Mouse (Mus musculus) cerebellum, adult 8-10 months (tissue): ENCODE results near the gene Fam129b.

Experiments used
- DNase-seq: peaks from one replicate; pipeline ENCODE4 v3.0.0; 2022

The Fam129b gene

DNA sequence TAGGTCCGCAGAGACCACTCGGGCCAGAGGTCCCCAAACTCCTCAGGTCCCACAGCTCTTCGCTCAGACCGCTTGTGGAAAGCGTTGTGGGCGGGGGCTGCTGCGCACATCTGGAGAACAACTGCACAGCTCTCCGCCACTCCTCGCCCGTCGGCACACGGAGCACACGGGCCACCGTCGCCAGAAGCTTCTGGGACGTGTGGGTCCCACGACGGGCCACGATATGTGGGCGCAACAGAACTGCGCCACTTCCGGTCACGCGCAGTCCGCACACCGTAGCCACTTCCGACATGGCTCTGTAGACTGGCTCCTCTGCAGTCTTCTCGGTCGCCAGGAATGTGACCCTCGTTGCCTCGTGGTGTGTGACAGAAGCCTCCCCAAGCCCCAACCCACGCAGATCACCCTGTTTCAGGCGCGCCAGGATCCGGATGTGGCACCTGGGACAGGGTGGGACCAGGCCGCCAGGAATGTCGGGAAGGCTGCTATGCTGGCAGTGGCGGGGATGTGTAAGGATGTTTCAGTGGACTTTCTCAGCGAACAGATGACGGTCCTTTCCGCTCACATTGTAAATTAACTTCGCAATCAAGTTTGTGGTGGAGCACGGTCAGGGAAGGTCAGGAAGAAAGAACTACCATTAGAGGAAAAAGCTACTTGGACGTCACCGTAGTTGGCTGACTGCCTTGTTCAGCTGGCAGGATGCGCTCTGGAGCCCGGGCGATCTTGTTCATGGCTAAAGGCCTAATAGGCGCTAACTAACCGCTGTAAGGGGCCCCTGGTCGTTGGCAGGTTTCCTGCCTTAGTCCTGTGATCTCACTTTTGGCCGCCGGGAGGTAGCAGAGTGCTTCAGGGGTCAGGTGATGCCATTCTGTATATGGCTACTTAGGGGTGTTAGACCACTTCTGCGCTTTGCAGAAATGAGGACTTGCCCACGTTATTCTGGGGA is 91.0 kb downstream of the Fam129b start:
- DNase-seq: peak; percentile 85

DNA sequence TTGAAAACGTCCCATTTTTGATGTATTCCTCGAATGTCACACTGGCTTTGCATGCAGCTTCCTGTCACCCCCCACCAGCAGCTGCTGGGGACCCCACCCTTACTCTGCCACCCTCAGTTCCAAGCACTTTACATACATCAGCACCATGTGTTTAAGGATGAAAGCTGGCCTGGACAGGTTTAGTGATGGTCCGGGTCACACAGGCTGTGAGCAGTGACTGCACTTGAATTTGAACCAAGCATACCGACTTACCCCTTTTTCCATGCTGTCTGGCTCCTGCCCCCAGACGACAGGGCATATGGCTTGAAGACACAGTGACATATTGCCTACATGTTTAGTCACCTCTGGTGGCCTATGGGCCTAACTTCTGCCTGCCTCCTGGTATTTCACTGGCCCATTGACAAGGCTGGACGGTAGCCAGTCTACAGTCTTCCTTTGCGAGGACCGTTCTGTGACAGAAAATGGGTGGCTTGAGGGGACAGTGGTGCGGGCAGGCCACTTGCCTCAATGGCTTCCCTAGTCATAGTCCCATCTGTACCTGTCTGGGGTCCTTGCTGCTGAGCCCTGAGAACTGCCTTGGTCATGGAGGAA is 92.2 kb downstream of the Fam129b start:
- DNase-seq: no peak

DNA sequence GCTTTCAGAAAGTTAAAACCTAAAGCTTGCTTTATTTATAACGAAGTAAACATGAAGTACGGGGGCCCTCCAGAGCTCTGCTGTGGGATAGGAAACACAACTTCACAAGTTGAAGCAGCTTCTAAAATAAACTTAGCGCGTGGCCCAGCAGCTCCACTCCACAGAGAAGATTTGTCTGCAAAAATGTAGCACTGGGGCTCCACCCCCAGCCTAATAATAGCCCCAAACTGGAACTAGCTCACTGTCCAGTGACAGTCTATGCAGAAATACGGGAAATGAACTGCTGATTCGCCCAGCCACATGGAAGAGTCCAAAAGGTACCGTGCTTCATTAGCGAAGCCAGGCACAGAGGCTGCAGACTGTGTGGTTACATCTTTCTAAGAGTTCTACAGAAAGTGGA is 93.4 kb downstream of the Fam129b start:
- no peak for DNase-seq

DNA sequence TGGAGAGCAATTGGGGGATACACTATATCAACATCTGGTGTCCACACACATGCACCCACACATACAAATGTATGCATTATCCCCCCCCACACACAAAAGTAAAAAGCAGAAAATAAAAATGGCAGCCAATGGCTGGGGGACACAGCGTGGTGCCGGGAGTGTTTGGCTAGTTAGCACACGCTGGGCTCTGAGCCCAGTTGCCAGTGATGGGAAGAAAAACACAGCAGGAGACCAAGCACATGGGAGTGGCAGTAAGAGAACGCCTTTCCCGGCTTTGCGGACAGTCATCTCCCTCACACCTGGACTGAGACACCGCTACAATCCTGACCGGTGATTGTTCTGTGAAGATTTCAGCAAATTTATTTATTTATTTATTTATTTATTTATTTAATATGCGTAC is 95.3 kb downstream of the Fam129b start:
- DNase-seq: no peak

DNA sequence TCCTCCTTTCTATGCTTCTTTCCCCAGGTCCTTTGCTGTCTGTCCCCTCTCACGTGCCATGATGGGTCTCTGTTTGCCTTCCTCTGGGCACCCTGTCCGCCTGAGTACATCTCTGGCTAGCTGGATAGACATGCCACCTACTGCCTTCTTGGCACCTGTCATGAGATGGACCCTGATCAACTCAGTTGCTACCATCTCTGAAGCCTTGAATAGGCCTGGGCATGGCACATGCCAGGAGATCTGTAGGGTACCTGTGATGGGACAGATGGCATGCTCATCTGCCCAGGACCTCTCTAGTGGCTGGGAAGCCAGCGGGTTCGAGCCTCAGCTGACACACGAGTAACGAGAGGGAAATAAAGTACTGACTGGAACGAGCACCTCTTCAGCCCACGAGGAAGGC is 98.3 kb downstream of the Fam129b start:
- DNase-seq: no peak
